Mouse (Mus musculus) spleen, adult 2 months (tissue): Measurements from ENCODE around the gene Atf7ip. TPM values are rescaled to one million over a fixed set of nuclear protein-coding genes. Genes with fewer than 3 reads are reported as not detected.

Experiments
- DNase-seq, 2 experiments: peaks; one replicate each; pipeline versions ENCODE4 v3.0.0 to v3.0.0-alpha.2; 2012 to 2021; ENCODE audit warnings: low spot score in 2 of 2, low read depth in 1 of 2
- H3K27ac ChIP-seq: fragments of 200-500 bp; 2 replicates; pipeline ENCODE4 v1.5.1; 2012; ENCODE audit warnings: low read length, inconsistent platforms; ENCODE audit not compliant: insufficient read depth
- H3K27me3 ChIP-seq: fragments of 200-500 bp; 2 replicates; pipeline ENCODE4 v1.6.1; 2012; ENCODE audit warnings: mild to moderate bottlenecking, moderate library complexity, low read length, inconsistent platforms; ENCODE audit not compliant: control insufficient read depth, insufficient read depth
- H3K36me3 ChIP-seq: fragments of 200-500 bp; 2 replicates; pipeline ENCODE4 v1.6.1; 2012; ENCODE audit warnings: mild to moderate bottlenecking, low read length, inconsistent platforms; ENCODE audit not compliant: control insufficient read depth, insufficient read depth
- H3K4me1 ChIP-seq: fragments of 200-500 bp; 2 replicates; pipeline ENCODE4 v1.6.1; 2011; ENCODE audit warnings: inconsistent platforms; ENCODE audit not compliant: control insufficient read depth, insufficient read depth, insufficient read length
- H3K4me3 ChIP-seq: fragments of 200-500 bp; 2 replicates; pipeline ENCODE4 v1.5.1; 2011; ENCODE audit warnings: mild to moderate bottlenecking, inconsistent platforms; ENCODE audit not compliant: insufficient read depth, insufficient read length; ENCODE audit errors: extremely low read depth
- CTCF ChIP-seq: fragments of 200-500 bp; IDR thresholded peaks from 2 replicates; pipeline ENCODE4 v1.5.1; 2011; ENCODE audit warnings: mild to moderate bottlenecking, inconsistent platforms; ENCODE audit not compliant: insufficient read depth, insufficient read length, insufficient replicate concordance; ENCODE audit errors: extremely low read depth
- POLR2A ChIP-seq: fragments of 200-500 bp; IDR thresholded peaks from 2 replicates; pipeline ENCODE4 v1.6.1; 2011; ENCODE audit warnings: low read depth, low read length, inconsistent platforms
- WGBS: fragments of 180-500 bp; shearing (Covaris S2); methylation state at CpG from one replicate; pipeline ENCODE4 v1.1.7; 2018; 5-methylcytosine and 5-hydroxymethylcytosine counted together
- polyA plus RNA-seq: library from polyadenylated mRNA; depleted of rRNA; stranded (reverse); fragments of >200 nt; gene quantifications from 2 replicates; pipeline ENCODE4 v1.2.3, GENCODE M21; 2012

Gene Atf7ip
- polyA plus RNA-seq, 1 experiment: 32.5 TPM

DNA sequence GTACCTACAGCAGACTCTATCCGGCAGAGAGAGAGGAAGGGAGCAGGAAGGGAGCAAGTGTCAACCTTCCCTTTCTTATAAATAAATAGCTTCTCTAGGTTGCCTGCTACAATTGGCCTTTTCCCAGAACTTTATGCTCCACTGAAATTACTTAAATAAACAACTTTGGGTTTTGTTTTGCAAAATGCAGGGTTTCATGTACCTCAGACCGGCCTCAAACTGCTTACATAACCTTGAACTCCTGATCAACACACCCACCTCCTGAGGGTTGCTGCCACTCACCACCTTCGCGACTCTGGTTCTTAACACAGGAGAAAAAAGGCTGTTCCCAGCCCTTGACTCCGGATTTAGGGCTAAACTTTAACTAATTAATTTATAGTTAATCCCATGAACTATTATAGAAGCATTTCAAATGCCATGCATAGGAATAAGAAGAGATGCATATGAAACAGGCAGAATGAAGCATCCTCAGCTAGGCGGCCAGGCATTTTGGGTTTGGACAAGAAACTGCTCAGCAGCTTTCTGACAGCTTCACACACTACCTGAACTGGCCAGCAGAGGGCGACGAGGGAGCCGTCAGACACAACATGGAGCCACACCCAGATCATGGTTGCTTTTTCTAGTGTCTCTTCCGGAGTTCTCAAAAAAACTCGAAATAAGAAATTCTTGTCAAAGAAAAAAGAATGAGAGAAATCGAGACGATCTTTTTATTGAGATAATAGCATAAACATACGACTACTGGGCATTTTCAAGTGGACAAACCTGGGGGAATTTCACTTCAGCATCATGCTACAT is 38.8 kb upstream of the Atf7ip start:
- peak overlapping the region; percentile 76 for H3K27ac ChIP-seq
- TF ChIP-seq CTCF: peak; percentile 77; the same call in 1 of the 2 replicates
- TF ChIP-seq POLR2A: no peak
- DNase-seq: peak; percentile 71 to 83
- no peaks in the 10 kb centered on the region for H3K27me3 ChIP-seq
- H3K4me1 ChIP-seq: peaks cover 30% of the 10 kb centered on the region
- H3K4me3 ChIP-seq: no peak overlapping the region
- WGBS: 50% methylated on average over 14 of the region's 14 CpGs
- H3K36me3 ChIP-seq: no peaks in the 10 kb centered on the region

DNA sequence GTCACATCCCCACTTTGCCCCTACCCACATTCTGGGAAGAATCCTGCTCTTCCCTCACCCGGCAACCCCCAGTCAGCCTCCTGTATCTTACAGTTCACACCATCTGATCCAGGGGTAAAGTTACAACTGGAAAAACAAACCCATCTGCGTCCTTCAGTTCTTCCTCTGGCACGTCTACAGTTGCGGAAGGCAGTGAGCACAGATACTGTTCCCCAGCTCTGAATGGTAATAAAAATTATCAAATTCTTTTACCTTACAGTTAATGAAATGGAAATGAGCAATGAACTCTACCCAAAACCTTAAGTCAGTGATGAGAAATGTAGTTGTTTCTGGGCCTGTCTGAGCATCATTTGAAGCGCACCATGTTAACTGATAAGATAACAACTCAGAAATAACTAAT is 38.1 kb upstream of the Atf7ip start:
- no peak overlapping the region for H3K4me3 ChIP-seq
- TF ChIP-seq CTCF (no peak), POLR2A (no peak)
- H3K27me3 ChIP-seq: no peaks in the 10 kb centered on the region
- H3K4me1 ChIP-seq: peaks cover 34% of the 10 kb centered on the region
- no peak for DNase-seq
- H3K36me3 ChIP-seq: no peaks in the 10 kb centered on the region
- peak overlapping the region; percentile 76 for H3K27ac ChIP-seq
- WGBS: 83% methylated on average over 5 of the region's 5 CpGs

DNA sequence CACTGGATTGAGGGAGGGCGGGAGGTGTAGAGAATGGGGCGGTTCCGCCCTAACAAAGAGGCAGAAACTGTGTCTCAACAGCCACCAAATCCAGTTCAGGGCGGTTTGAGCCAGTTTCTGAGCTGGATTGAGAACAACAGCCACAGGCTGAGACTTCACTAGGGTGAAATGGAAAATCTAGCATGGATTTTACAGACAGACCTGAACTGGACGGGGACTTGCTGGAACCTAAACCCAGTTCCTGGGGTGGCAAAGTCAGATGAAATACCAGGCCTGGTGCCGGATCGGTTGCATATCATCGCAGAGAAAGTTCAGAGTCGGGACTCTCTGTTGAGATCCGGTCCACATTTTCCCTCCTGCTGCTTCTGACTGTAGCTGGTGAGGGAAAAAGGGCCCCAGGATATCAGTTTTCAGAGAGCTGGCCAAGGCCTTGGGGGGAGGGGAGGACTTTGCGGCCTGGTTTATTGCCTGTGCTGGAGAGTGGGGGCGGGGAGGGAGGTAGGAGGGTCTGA is 37.5 kb upstream of the Atf7ip start:
- Histone ChIP-seq H3K27ac (peak overlapping the region; percentile 68), H3K4me1 (peaks cover 37% of the 10 kb centered on the region), H3K27me3 (no peaks in the 10 kb centered on the region), H3K36me3 (no peaks in the 10 kb centered on the region), H3K4me3 (no peak overlapping the region)
- WGBS: 15% methylated on average over 12 of the region's 12 CpGs
- peak; percentile 87 to 88 for DNase-seq
- TF ChIP-seq POLR2A (no peak), CTCF (no peak)

DNA sequence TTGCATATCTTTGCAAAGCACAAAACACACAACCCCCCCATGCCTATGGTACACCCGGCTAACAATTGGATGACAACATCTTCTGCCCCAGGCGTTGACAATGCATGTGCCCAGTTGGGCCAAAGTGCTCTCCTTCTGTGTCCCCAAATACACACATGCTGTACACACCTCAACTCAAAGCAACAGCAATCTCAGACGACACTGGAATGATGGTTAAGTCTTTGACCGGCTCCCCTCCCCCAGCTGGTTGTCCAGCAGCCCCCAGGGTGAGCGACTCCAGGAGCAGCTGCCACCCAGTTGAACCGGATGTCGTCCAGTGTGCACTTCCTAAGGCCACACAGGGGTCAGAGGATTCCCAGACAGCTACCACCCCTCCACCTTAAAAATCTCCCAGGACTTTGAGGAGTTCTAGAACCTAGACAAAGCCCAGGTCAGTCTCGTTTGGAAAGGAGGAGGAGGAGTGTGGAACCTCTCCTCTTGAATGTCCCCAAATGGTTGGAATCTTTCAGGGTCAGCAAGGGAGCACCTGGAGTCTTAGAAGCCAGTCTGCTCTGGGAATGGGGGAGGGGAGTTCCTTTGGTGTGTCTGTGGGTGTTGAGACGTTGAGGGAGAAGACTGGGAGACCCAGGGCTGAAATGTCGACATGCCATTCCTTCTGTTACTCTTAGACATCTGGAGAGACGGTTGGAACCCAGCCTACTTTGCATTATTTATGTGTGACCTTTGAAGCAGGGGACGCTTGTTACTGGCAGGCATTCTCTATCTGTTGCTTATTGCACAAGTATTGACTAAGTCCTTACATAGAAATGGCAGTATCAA is 36.8 kb upstream of the Atf7ip start:
- TF ChIP-seq POLR2A (no peak), CTCF (no peak)
- Histone ChIP-seq H3K4me3 (no peak overlapping the region), H3K4me1 (peaks cover 34% of the 10 kb centered on the region), H3K36me3 (no peaks in the 10 kb centered on the region), H3K27ac (peak overlapping the region; percentile 68), H3K27me3 (no peaks in the 10 kb centered on the region)
- WGBS: 64% methylated on average over 12 of the region's 12 CpGs
- no peak for DNase-seq

DNA sequence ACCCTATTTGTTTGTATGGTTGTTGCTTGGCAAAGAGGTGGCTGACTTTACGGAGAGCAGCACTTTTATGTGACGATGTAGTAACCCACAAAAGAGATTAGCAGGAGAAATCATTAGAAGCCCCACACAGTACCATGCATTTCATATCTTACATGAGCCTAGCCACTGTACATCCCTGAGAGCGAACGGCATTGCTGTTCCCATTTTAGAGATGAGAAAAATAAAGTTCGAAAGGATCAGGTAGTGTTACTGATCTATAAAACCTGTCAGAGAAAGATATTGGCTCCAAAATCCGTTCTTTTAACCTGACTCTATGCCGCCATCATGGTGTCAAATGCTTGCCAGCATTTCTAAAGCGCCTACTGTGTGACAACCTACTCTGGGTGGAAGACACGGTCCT is 36.2 kb upstream of the Atf7ip start:
- H3K27me3 ChIP-seq: no peaks in the 10 kb centered on the region
- DNase-seq: peak in 1 of 2 experiments; percentile 2
- WGBS: 92% methylated on average over 9 of the region's 9 CpGs
- H3K4me3 ChIP-seq: no peak overlapping the region
- TF ChIP-seq POLR2A: no peak
- TF ChIP-seq CTCF: no peak
- H3K36me3 ChIP-seq: no peaks in the 10 kb centered on the region
- peak overlapping the region; percentile 72 for H3K27ac ChIP-seq
- peaks cover 29% of the 10 kb centered on the region for H3K4me1 ChIP-seq

DNA sequence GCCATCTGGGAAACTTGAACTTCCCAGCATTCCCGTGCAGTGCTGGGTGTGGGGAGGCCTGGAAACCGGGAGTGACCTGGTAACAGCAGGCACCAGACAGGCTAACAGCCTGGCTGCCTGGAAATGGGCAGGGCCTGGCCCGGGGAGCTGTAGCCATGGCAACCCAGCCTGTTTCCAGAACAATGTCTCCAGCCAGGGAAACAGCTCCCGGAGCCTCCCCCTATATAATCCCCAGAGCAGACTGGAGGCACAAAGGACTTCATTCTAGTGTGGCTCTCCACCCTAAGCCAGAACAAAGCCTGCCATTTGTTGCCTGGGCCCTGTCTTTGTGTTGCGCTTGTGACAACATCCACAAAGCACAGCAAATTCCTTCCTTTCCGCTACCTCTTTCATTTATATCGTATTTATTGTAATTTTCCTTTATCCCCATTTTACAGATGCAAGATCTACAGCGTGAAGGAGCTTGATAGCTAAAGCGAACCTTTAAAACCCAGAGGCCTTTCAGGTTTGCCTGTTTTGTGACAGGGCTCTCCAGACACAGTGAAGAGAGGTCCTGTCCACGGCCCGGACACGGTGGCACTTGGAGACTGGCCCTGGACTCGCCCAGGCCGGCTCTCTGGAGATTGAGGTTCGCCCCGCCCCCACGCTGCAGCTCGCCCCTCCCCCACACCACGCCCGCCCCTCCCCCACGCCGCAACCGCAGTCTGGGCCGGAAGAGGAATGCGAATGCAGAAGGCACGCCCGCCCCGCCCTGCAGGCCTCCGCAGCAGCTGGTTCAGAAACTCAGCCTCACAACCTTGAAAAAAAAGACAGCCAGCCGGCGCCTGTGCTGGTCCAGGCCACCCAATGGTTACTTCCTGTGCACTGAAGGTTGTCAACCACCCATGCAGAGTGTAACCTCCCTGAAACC is 35.4 kb upstream of the Atf7ip start:
- no peak for TF ChIP-seq POLR2A
- no peak for TF ChIP-seq CTCF
- H3K27ac ChIP-seq: peak overlapping the region; percentile 72
- WGBS: 23% methylated on average over 31 of the region's 31 CpGs
- H3K4me3 ChIP-seq: no peak overlapping the region
- H3K36me3 ChIP-seq: no peaks in the 10 kb centered on the region
- DNase-seq: peak in 1 of 2 experiments; percentile 78
- no peaks in the 10 kb centered on the region for H3K27me3 ChIP-seq
- H3K4me1 ChIP-seq: peaks cover 29% of the 10 kb centered on the region
